Mouse (Mus musculus): ENCODE data around the gene Pepd. TPM values are rescaled to one million over a fixed set of nuclear protein-coding genes. Genes with fewer than 3 reads are reported as not detected.

Gene Pepd
- total RNA-seq, 1 experiment = 53.9 TPM

DNA sequence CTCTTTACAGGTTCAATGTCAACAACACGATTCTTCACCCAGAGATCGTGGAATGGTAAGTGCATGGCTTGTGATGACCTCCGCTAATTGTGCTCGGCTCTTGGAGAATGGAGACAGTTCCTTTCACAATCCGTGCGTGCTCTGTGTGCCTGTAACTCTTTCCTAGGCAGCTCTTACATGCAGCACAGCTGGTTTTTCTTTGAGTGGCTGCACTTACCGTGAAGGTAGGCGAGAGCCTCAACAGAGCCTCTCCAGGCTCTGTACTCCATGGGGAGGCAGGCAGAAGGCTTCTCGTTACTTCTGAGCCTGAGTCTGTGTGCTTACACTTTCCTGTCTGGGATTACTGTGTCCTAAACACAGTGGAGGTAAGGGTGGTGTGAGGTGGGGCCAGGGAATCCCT lies 42.4 kb downstream of the Pepd start:
- no peak for DNase-seq (ENCODE audit: low read depth, low spot score)
- 0 out of 2 replicates have a peak, but pooled peaks cover 3% of the 10 kb centered on the region for H3K36me3 ChIP-seq (ENCODE audit: control insufficient read depth, insufficient read depth, low read length, poor library complexity, severe bottlenecking)
- no peak overlapping the region for H3K27ac ChIP-seq (ENCODE audit: insufficient read depth, low read depth, low read length, poor library complexity, severe bottlenecking)
- no peak overlapping the region for H3K4me3 ChIP-seq (ENCODE audit: insufficient read depth in 1 of 2, low read depth in 1 of 2, low read length in 2 of 2, poor library complexity in 1 of 2, severe bottlenecking in 1 of 2)
- H3K9ac ChIP-seq (ENCODE audit: insufficient read depth, low read depth, low read length, poor library complexity, severe bottlenecking) = no peak overlapping the region
- H3K9me3 ChIP-seq (ENCODE audit: control insufficient read depth, insufficient read depth, low read depth, low read length) = no peaks in the 10 kb centered on the region
- TF ChIP-seq HCFC1 (IDR thresholded peaks at IDR 0.05; ENCODE audit: borderline replicate concordance, insufficient read depth, low read length) = no peak
- TF ChIP-seq ZNF384 (IDR thresholded peaks at IDR 0.05; ENCODE audit: low read depth, low read length) = no peak
- no peak for TF ChIP-seq ZC3H11A (IDR thresholded peaks at IDR 0.05; ENCODE audit: borderline replicate concordance, low read depth, low read length)
- TF ChIP-seq CHD2 (IDR thresholded peaks at IDR 0.05; ENCODE audit: low read depth, low read length) = no peak
- TF ChIP-seq MAFK (IDR thresholded peaks at IDR 0.05; ENCODE audit: insufficient read depth, low read depth, low read length) = no peak
- in situ Hi-C loops (cut with MboI; ENCODE audit: low sequenced_read_pairs in 2 of 2, unreplicated experiment in 2 of 2) = no loop called here
- 0 out of 4 replicates have a peak, but pooled peaks cover 0 to 3% of the 10 kb centered on the region in 2 experiments for H3K4me1 ChIP-seq (ENCODE audit: control insufficient read depth in 2 of 2, insufficient read depth in 2 of 2, low read length in 2 of 2, poor library complexity in 1 of 2)

DNA sequence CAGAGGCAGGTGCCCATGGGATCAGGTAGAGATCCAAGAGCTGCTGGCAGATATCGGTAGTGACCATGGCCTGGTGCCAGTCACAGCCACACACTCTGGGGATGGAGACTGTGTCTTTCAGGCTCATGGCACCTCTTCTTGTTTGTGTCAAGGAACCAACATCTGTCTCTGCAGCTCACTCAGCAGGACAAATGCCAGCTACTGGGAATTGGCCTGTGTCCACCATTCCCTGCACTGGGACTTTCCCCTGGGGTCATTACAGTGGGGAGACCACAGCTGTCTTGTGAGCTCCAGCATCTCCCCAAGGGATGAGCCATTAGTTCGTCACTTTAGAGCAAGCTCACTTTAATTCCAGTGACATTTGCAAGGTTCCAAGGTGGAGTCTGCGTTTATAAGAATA lies 43.1 kb downstream of the Pepd start:
- TF ChIP-seq HCFC1 (IDR thresholded peaks at IDR 0.05; ENCODE audit: borderline replicate concordance, insufficient read depth, low read length) (no peak), CHD2 (IDR thresholded peaks at IDR 0.05; ENCODE audit: low read depth, low read length) (no peak), MAFK (IDR thresholded peaks at IDR 0.05; ENCODE audit: insufficient read depth, low read depth, low read length) (no peak), ZNF384 (IDR thresholded peaks at IDR 0.05; ENCODE audit: low read depth, low read length) (no peak), ZC3H11A (IDR thresholded peaks at IDR 0.05; ENCODE audit: borderline replicate concordance, low read depth, low read length) (no peak)
- 0 out of 4 replicates have a peak, but pooled peaks cover 0 to 6% of the 10 kb centered on the region in 2 experiments for H3K4me1 ChIP-seq (ENCODE audit: control insufficient read depth in 2 of 2, insufficient read depth in 2 of 2, low read length in 2 of 2, poor library complexity in 1 of 2)

DNA sequence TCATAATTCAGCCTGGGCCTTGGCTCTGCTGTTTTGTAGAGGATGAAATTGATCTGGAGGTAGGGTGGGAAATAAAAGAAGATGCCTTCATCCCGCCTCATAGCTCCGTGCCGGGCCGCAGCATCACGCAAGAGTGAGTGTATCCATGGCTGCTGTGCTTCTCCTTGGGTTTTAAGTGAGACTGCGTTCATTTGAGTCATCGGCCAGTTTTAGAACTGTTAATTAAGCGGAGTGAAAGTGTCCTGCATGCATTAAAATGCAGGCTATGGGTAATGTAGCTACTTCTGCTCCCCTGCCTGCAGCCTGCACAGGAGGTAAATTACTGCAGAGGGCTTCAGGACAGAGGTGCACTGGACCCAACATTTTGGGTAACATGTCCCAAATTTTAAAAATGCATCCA lies 45.0 kb downstream of the Pepd start:
- Histone ChIP-seq H3K9ac (ENCODE audit: insufficient read depth, low read depth, low read length, poor library complexity, severe bottlenecking) (no peak overlapping the region), H3K4me3 (ENCODE audit: insufficient read depth in 1 of 2, low read depth in 1 of 2, low read length in 2 of 2, poor library complexity in 1 of 2, severe bottlenecking in 1 of 2) (no peak overlapping the region), H3K36me3 (ENCODE audit: control insufficient read depth, insufficient read depth, low read length, poor library complexity, severe bottlenecking) (0 out of 2 replicates have a peak, but pooled peaks cover 3% of the 10 kb centered on the region), H3K9me3 (ENCODE audit: control insufficient read depth, insufficient read depth, low read depth, low read length) (no peaks in the 10 kb centered on the region), H3K27ac (ENCODE audit: insufficient read depth, low read depth, low read length, poor library complexity, severe bottlenecking) (no peak overlapping the region), H3K4me1 (ENCODE audit: control insufficient read depth in 2 of 2, insufficient read depth in 2 of 2, low read length in 2 of 2, poor library complexity in 1 of 2) (0 out of 4 replicates have a peak, but pooled peaks cover 0 to 6% of the 10 kb centered on the region in 2 experiments)
- no peak for DNase-seq (ENCODE audit: low read depth, low spot score)
- TF ChIP-seq CHD2 (IDR thresholded peaks at IDR 0.05; ENCODE audit: low read depth, low read length) (no peak), HCFC1 (IDR thresholded peaks at IDR 0.05; ENCODE audit: borderline replicate concordance, insufficient read depth, low read length) (no peak), MAFK (IDR thresholded peaks at IDR 0.05; ENCODE audit: insufficient read depth, low read depth, low read length) (no peak), ZNF384 (IDR thresholded peaks at IDR 0.05; ENCODE audit: low read depth, low read length) (no peak), ZC3H11A (IDR thresholded peaks at IDR 0.05; ENCODE audit: borderline replicate concordance, low read depth, low read length) (no peak)
- in situ Hi-C loops (cut with MboI; ENCODE audit: low sequenced_read_pairs in 2 of 2, unreplicated experiment in 2 of 2) = no loop called here

More for the DNA sequence above, 43.1 kb downstream of the Pepd start:
- 0 out of 2 replicates have a peak, but pooled peaks cover 3% of the 10 kb centered on the region for H3K36me3 ChIP-seq (ENCODE audit: control insufficient read depth, insufficient read depth, low read length, poor library complexity, severe bottlenecking)
- H3K9me3 ChIP-seq (ENCODE audit: control insufficient read depth, insufficient read depth, low read depth, low read length) = no peaks in the 10 kb centered on the region
- H3K4me3 ChIP-seq (ENCODE audit: insufficient read depth in 1 of 2, low read depth in 1 of 2, low read length in 2 of 2, poor library complexity in 1 of 2, severe bottlenecking in 1 of 2) = no peak overlapping the region
- H3K9ac ChIP-seq (ENCODE audit: insufficient read depth, low read depth, low read length, poor library complexity, severe bottlenecking) = no peak overlapping the region
- in situ Hi-C loops (cut with MboI; ENCODE audit: low sequenced_read_pairs in 2 of 2, unreplicated experiment in 2 of 2) = no loop called here
- DNase-seq (ENCODE audit: low read depth, low spot score) = no peak
- H3K27ac ChIP-seq (ENCODE audit: insufficient read depth, low read depth, low read length, poor library complexity, severe bottlenecking) = no peak overlapping the region

DNA sequence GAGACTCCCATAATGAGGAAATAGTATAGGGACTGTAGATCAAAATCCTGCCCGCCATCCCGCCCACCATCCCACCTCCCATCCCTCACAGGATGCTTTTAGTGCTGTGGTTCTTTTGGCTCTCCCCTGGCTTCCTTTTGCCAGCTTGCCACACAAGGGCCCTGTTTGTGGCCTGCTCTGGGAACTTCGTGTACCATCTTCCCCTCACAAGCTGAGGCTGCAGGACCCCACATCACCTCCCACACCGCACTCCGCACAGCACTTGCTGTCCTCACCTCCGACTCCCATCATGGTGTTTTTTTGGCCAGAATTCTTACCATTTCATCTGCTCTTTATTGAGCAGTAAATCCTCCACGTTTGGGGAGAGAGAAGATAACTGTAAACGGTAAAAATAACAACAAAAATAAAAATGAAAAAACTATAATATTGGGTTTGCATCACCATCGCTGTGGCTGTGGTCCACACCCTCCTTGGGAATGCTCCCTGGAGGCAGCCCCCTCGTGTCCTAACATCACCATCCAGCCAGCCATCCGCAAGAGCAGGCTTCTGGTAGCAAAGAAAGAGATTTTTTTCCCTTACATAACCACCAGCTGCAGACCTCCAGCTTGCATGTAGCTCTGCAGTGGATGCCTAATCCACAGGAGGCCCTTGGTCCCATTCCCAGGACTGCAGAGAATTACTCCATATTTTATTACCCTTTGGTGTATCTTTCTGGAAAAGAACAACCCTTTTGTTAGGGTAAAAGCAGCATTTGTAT lies 51.9 kb downstream of the Pepd start:
- TF ChIP-seq ZC3H11A (IDR thresholded peaks at IDR 0.05; ENCODE audit: borderline replicate concordance, low read depth, low read length) (no peak), ZNF384 (IDR thresholded peaks at IDR 0.05; ENCODE audit: low read depth, low read length) (no peak), HCFC1 (IDR thresholded peaks at IDR 0.05; ENCODE audit: borderline replicate concordance, insufficient read depth, low read length) (no peak), CHD2 (IDR thresholded peaks at IDR 0.05; ENCODE audit: low read depth, low read length) (no peak), MAFK (IDR thresholded peaks at IDR 0.05; ENCODE audit: insufficient read depth, low read depth, low read length) (no peak)
- Histone ChIP-seq H3K4me1 (ENCODE audit: control insufficient read depth in 2 of 2, insufficient read depth in 2 of 2, low read length in 2 of 2, poor library complexity in 1 of 2) (peaks cover 1 to 12% of the 10 kb centered on the region in 2 experiments; a peak in 2 of 4 replicates), H3K27ac (ENCODE audit: insufficient read depth, low read depth, low read length, poor library complexity, severe bottlenecking) (no peak overlapping the region), H3K4me3 (ENCODE audit: insufficient read depth in 1 of 2, low read depth in 1 of 2, low read length in 2 of 2, poor library complexity in 1 of 2, severe bottlenecking in 1 of 2) (no peak overlapping the region), H3K9ac (ENCODE audit: insufficient read depth, low read depth, low read length, poor library complexity, severe bottlenecking) (no peak overlapping the region), H3K36me3 (ENCODE audit: control insufficient read depth, insufficient read depth, low read length, poor library complexity, severe bottlenecking) (no peaks in the 10 kb centered on the region), H3K9me3 (ENCODE audit: control insufficient read depth, insufficient read depth, low read depth, low read length) (no peaks in the 10 kb centered on the region)
- in situ Hi-C loops (cut with MboI; ENCODE audit: low sequenced_read_pairs in 2 of 2, unreplicated experiment in 2 of 2) = no loop called here
- DNase-seq (ENCODE audit: low read depth, low spot score) = no peak

Measured in ES-E14 (cell line).